Mouse (Mus musculus) embryonic facial prominence, embryonic 10.5 days (tissue): ENCODE data around the gene Hist1h3f. TPM values are rescaled to one million over a fixed set of nuclear protein-coding genes. Genes with fewer than 3 reads are reported as not detected.
A peak's percentile ranks its signal among the peaks of the same experiment; 100 is the strongest.
"Not testable (repeated sequence)": the region's sequence is repeated elsewhere in the genome, so short reads cannot be mapped to it uniquely, and the experiment has no call there.

ENCODE experiments used
- DNase-seq: peaks from one replicate; pipeline ENCODE4 v3.0.0-alpha.2; 2017; ENCODE audit warnings: low spot score
- H3K27ac ChIP-seq: fragments of 300-500 bp; sonication (generic); replicated peaks from 2 replicates; pipeline ENCODE4 v1.5.1; 2016; ENCODE audit warnings: mild to moderate bottlenecking
- H3K27me3 ChIP-seq: fragments of 300-500 bp; sonication (generic); replicated peaks from 2 replicates; pipeline ENCODE4 v1.6.1; 2016; ENCODE audit warnings: low read depth, mild to moderate bottlenecking; ENCODE audit not compliant: poor library complexity, severe bottlenecking
- H3K36me3 ChIP-seq: fragments of 300-500 bp; sonication (generic); replicated peaks from 2 replicates; pipeline ENCODE4 v1.6.1; 2016; ENCODE audit warnings: mild to moderate bottlenecking, moderate library complexity
- H3K4me1 ChIP-seq: fragments of 300-500 bp; sonication (generic); 2 replicates; pipeline ENCODE4 v1.6.1; 2016
- H3K4me3 ChIP-seq: fragments of 300-500 bp; sonication (generic); 2 replicates; pipeline ENCODE4 v1.5.1; 2016; ENCODE audit warnings: mild to moderate bottlenecking, moderate library complexity
- H3K9me3 ChIP-seq: fragments of 300-500 bp; sonication (generic); 2 replicates; pipeline ENCODE4 v1.6.1; 2016; ENCODE audit warnings: mild to moderate bottlenecking
- WGBS: fragments of 180-500 bp; shearing (Covaris S2); methylation state at CpG from one replicate; pipeline ENCODE4 v1.1.7; 2016; 5-methylcytosine and 5-hydroxymethylcytosine counted together
- microRNA-seq: library from miRNA; unstranded; fragments of <30 nt; microRNA quantifications from one replicate; pipeline ENCODE4, GENCODE M21; 2017
- polyA plus RNA-seq: library from polyadenylated mRNA; unstranded; fragments of >200 nt; fragmentation: Nextera tagmentation; extraction: Ambion mirVana; gene quantifications from 2 replicates; pipeline ENCODE4 v1.2.1, GENCODE M21; 2016

The Hist1h3f gene
- polyA plus RNA-seq, 1 experiment from 2014 or later = 1.2 TPM

- Histone ChIP-seq H3K4me3 (peak overlapping the region; percentile 65), H3K27me3 (no peaks in the 10 kb centered on the region), H3K4me1 (peaks cover 30% of the 10 kb centered on the region), H3K27ac (peak overlapping the region; percentile 94), H3K36me3 (no peaks in the 10 kb centered on the region), H3K9me3 (no peaks in the 10 kb centered on the region)
- WGBS = 3% methylated on average over 22 of the region's 22 CpGs
- peak; percentile 34 for DNase-seq
Observed at GRCm38 (mm10) chr13:23586099-23586939, 42.5 kb downstream of the Hist1h3f start.

GRCm38 (mm10) chr13:23586940-23587225, 43.0 kb downstream of the Hist1h3f start:
- no peak for DNase-seq
- Histone ChIP-seq H3K9me3 (no peaks in the 10 kb centered on the region), H3K27ac (peak overlapping the region; percentile 94), H3K36me3 (no peaks in the 10 kb centered on the region), H3K4me3 (peak overlapping the region; percentile 65), H3K4me1 (peaks cover 30% of the 10 kb centered on the region), H3K27me3 (no peaks in the 10 kb centered on the region)
- 9% methylated on average over 1 of the region's 1 CpGs for WGBS

GRCm38 (mm10) chr13:23591206-23591605, 47.4 kb downstream of the Hist1h3f start:
- Histone ChIP-seq H3K36me3 (no peaks in the 10 kb centered on the region), H3K9me3 (no peaks in the 10 kb centered on the region), H3K27me3 (no peaks in the 10 kb centered on the region), H3K4me1 (peaks cover 17% of the 10 kb centered on the region), H3K4me3 (no peak overlapping the region), H3K27ac (no peak overlapping the region)
- 93% methylated on average over 7 of the region's 7 CpGs for WGBS
- DNase-seq = no peak

- DNase-seq, H3K36me3 ChIP-seq, H3K27me3 ChIP-seq, H3K9me3 ChIP-seq, H3K27ac ChIP-seq, H3K4me3 ChIP-seq: not testable (repeated sequence)
- WGBS = 90% methylated on average over 7 of the region's 7 CpGs
- H3K4me1 ChIP-seq = peaks cover 13% of the 10 kb centered on the region
Observed at GRCm38 (mm10) chr13:23591886-23592285, 48.0 kb downstream of the Hist1h3f start.

- H3K4me3 ChIP-seq = no peak overlapping the region
- H3K9me3 ChIP-seq = no peaks in the 10 kb centered on the region
- 79% methylated on average over 7 of the region's 7 CpGs for WGBS
- H3K27me3 ChIP-seq = no peaks in the 10 kb centered on the region
- DNase-seq = no peak
- no peaks in the 10 kb centered on the region for H3K36me3 ChIP-seq
- H3K4me1 ChIP-seq = peaks cover 10% of the 10 kb centered on the region
- 0 out of 2 replicates have a peak overlapping the region, but pooled peaks have one; percentile 54 for H3K27ac ChIP-seq
Observed at GRCm38 (mm10) chr13:23592614-23593013, 48.8 kb downstream of the Hist1h3f start.

GRCm38 (mm10) chr13:23593051-23593770, 49.4 kb downstream of the Hist1h3f start:
- 78% methylated on average over 5 of the region's 5 CpGs for WGBS
- no peak overlapping the region for H3K4me3 ChIP-seq

More at GRCm38 (mm10) chr13:23593051-23593770, 49.4 kb downstream of the Hist1h3f start:
- peak overlapping the region; percentile 54 for H3K27ac ChIP-seq
- H3K27me3 ChIP-seq = no peaks in the 10 kb centered on the region
- no peaks in the 10 kb centered on the region for H3K9me3 ChIP-seq
- no peak for DNase-seq
- peaks cover 10% of the 10 kb centered on the region for H3K4me1 ChIP-seq
- H3K36me3 ChIP-seq = no peaks in the 10 kb centered on the region

Small RNA genes within 50 kb of the gene (microRNA-seq; reads per million reads assigned to microRNA genes)
- gene Gm44297 = not detected
- gene Gm44359 = not detected
- gene Gm44394 = not detected
- 1.8 reads per million for gene n-TStga1

Other genes starting within 250 kb of the Hist1h3f start
- gene Zfp322a, start 174.8 kb upstream of the Hist1h3f start, polyA plus RNA-seq = 59.9 and 60.6 TPM in 2 replicates
- 15.0 and 15.6 TPM in 2 replicates for gene Abt1, start 120.2 kb upstream of the Hist1h3f start, polyA plus RNA-seq
- 0.12 and 0.16 TPM in 2 replicates for gene Btn1a1, start 78.2 kb upstream of the Hist1h3f start, polyA plus RNA-seq
- 0.99 and 1.2 TPM in 2 replicates for gene Btn2a2, start 55.2 kb upstream of the Hist1h3f start, polyA plus RNA-seq
- 2.7 and 3.0 TPM in 2 replicates for gene Hist1h4h, start 13.0 kb upstream of the Hist1h3f start, polyA plus RNA-seq
- 4.8 and 5.5 TPM in 2 replicates for gene Hist1h2af, start 10.1 kb upstream of the Hist1h3f start, polyA plus RNA-seq
- gene Hist1h3g, start 8.6 kb upstream of the Hist1h3f start, polyA plus RNA-seq = 6.5 and 7.7 TPM in 2 replicates
- 1.1 TPM in 2 replicates for gene Hist1h2bh, start 660 bp upstream of the Hist1h3f start, polyA plus RNA-seq
- gene Hist1h4f, start 7.6 kb downstream of the Hist1h3f start, polyA plus RNA-seq = 1.00 and 1.2 TPM in 2 replicates
- 0.58 and 0.60 TPM in 2 replicates for gene Hist1h1d, start 9.2 kb downstream of the Hist1h3f start, polyA plus RNA-seq
- 5.8 and 6.8 TPM in 2 replicates for gene Hist1h3e, start 18.3 kb downstream of the Hist1h3f start, polyA plus RNA-seq
- 96.8 and 97.7 TPM in 2 replicates for gene Hist1h2ae, start 27.2 kb downstream of the Hist1h3f start, polyA plus RNA-seq
- 7.0 and 9.8 TPM in 2 replicates for gene Hist1h2bg, start 27.3 kb downstream of the Hist1h3f start, polyA plus RNA-seq
- gene Hist1h2bf, start 30.1 kb downstream of the Hist1h3f start, polyA plus RNA-seq = 4.0 and 4.8 TPM in 2 replicates
- gene Hist1h2ad, start 30.3 kb downstream of the Hist1h3f start, polyA plus RNA-seq = 0.97 and 3.8 TPM in 2 replicates
- gene Hist1h3d, start 31.7 kb downstream of the Hist1h3f start, polyA plus RNA-seq = 9.3 and 10.5 TPM in 2 replicates
- 97.2 and 97.7 TPM in 2 replicates for gene Hist1h4d, start 37.5 kb downstream of the Hist1h3f start, polyA plus RNA-seq
- gene Hist1h2be, start 77.1 kb downstream of the Hist1h3f start, polyA plus RNA-seq = 3.1 and 4.0 TPM in 2 replicates
- gene Hist1h1e, start 78.5 kb downstream of the Hist1h3f start, polyA plus RNA-seq = 18.4 and 19.5 TPM in 2 replicates
- 0.91 and 1.3 TPM in 2 replicates for gene Hist1h2ac, start 139.9 kb downstream of the Hist1h3f start, polyA plus RNA-seq
- 19.0 and 20.3 TPM in 2 replicates for gene Hist1h2bc, start 140.1 kb downstream of the Hist1h3f start, polyA plus RNA-seq
- gene Hist1h1t, start 151.8 kb downstream of the Hist1h3f start, polyA plus RNA-seq = 0.28 TPM in 1 of 2 replicates, not detected in the other
- gene Hist1h4c, start 154.4 kb downstream of the Hist1h3f start, polyA plus RNA-seq = 6.6 and 6.8 TPM in 2 replicates
- gene Hfe, start 166.8 kb downstream of the Hist1h3f start, polyA plus RNA-seq = 1.5 and 2.0 TPM in 2 replicates
- 9.1 and 9.2 TPM in 2 replicates for gene Hist1h1c, start 194.8 kb downstream of the Hist1h3f start, polyA plus RNA-seq
- gene Hist1h3c, start 201.6 kb downstream of the Hist1h3f start, polyA plus RNA-seq = 8.6 and 10.0 TPM in 2 replicates
- gene Hist1h2bb, start 202.7 kb downstream of the Hist1h3f start, polyA plus RNA-seq = 1.9 and 2.9 TPM in 2 replicates
- gene Hist1h2ab, start 207.1 kb downstream of the Hist1h3f start, polyA plus RNA-seq = 39.1 and 43.8 TPM in 2 replicates
- gene Hist1h3b, start 208.2 kb downstream of the Hist1h3f start, polyA plus RNA-seq = 9.5 and 10.3 TPM in 2 replicates
- 2.8 and 7.1 TPM in 2 replicates for gene Hist1h4b, start 213.0 kb downstream of the Hist1h3f start, polyA plus RNA-seq
- 0.54 and 0.65 TPM in 2 replicates for gene Hist1h4a, start 217.2 kb downstream of the Hist1h3f start, polyA plus RNA-seq
- gene Hist1h3a, start 218.3 kb downstream of the Hist1h3f start, polyA plus RNA-seq = 4.7 and 5.0 TPM in 2 replicates
- gene Hist1h1a, start 219.6 kb downstream of the Hist1h3f start, polyA plus RNA-seq = 2.7 and 4.0 TPM in 2 replicates
- 0.26 TPM in 1 of 2 replicates, not detected in the other for gene Trim38, start 225.9 kb downstream of the Hist1h3f start, polyA plus RNA-seq